Mouse (Mus musculus) heart, postnatal 10 days (tissue): Measurements from ENCODE around the gene Ulk1. TPM values are rescaled to one million over a fixed set of nuclear protein-coding genes. Genes with fewer than 3 reads are reported as not detected.
"Not testable (repeated sequence)": the region's sequence is repeated elsewhere in the genome, so short reads cannot be mapped to it uniquely, and the experiment has no call there.

Experiments
- DNase-seq, 2 experiments: peaks; one replicate each; pipeline ENCODE4 v3.0.0; 2021
- intact Hi-C: fragments of 180-260 bp; cut with DNase I; formaldehyde crosslinking; loops from one replicate; pipeline ENCODE4 v1.15.1; 2025
- total RNA-seq, 2 experiments: library from RNA; stranded (reverse); gene quantifications; 2 replicates each; pipeline ENCODE4 v1.2.3; 2021

Gene Ulk1
- total RNA-seq, 2 experiments from 2014 or later = 70.5 to 75.6 TPM

- DNase-seq, intact Hi-C loops: not testable (repeated sequence)
These were observed 37.0 kb downstream of the Ulk1 start for GRCm38 (mm10) chr5:110772945-110773344.

- intact Hi-C loops = no loop called here
- peak; percentile 100 for DNase-seq
These were observed 39.3 kb downstream of the Ulk1 start, which contains the start of gene Ep400 for GRCm38 (mm10) chr5:110770448-110771158. Gene Ep400 (minus strand): TSS chr5:110770717.

- no peak for DNase-seq
- intact Hi-C loops = no loop called here
These were observed 39.9 kb downstream of the Ulk1 start for GRCm38 (mm10) chr5:110770031-110770445.

- intact Hi-C loops = no loop called here
- DNase-seq = no peak
These were observed 40.6 kb downstream of the Ulk1 start for GRCm38 (mm10) chr5:110769272-110769671.

- no peak for DNase-seq
- intact Hi-C loops = no loop called here
These were observed 46.0 kb downstream of the Ulk1 start for GRCm38 (mm10) chr5:110763890-110764289.

GRCm38 (mm10) chr5:110745021-110745420, 64.9 kb downstream of the Ulk1 start:
- DNase-seq = no peak

GRCm38 (mm10) chr5:110739496-110740275, 70.2 kb downstream of the Ulk1 start:
- DNase-seq = no peak
- intact Hi-C loops = no loop called here

More at GRCm38 (mm10) chr5:110745021-110745420, 64.9 kb downstream of the Ulk1 start:
- intact Hi-C loops = no loop called here

- no peak for DNase-seq
- intact Hi-C loops = no loop called here
These were observed 74.3 kb downstream of the Ulk1 start for GRCm38 (mm10) chr5:110735606-110736005.

Other genes with a start within 250 kb of the Ulk1 start
- gene Noc4l, start 156.7 kb downstream of the Ulk1 start, total RNA-seq = 10 to 100 TPM; 14.4 to 16.5 TPM
- 10 to 100 TPM; 10.5 to 12.2 TPM for gene Ddx51, start 156.6 kb downstream of the Ulk1 start, total RNA-seq
- 10 to 100 TPM; 53.3 to 58.7 TPM for gene Ep400, start 39.4 kb downstream of the Ulk1 start, total RNA-seq
- 10 to 100 TPM; 19.3 to 23.8 TPM for gene Pus1, start 29.4 kb downstream of the Ulk1 start, total RNA-seq
- 10 to 100 TPM; 13.7 to 18.9 TPM for gene Hscb, start 29.7 kb upstream of the Ulk1 start, total RNA-seq
- gene Chek2, start 29.9 kb upstream of the Ulk1 start, total RNA-seq = 1 to 10 TPM; 5.7 to 7.0 TPM
- 10 to 100 TPM; 26.7 to 29.3 TPM for gene Ttc28, start 69.7 kb upstream of the Ulk1 start, total RNA-seq